Mouse (Mus musculus): ENCODE measurements around the gene Plscr3.

DNA sequence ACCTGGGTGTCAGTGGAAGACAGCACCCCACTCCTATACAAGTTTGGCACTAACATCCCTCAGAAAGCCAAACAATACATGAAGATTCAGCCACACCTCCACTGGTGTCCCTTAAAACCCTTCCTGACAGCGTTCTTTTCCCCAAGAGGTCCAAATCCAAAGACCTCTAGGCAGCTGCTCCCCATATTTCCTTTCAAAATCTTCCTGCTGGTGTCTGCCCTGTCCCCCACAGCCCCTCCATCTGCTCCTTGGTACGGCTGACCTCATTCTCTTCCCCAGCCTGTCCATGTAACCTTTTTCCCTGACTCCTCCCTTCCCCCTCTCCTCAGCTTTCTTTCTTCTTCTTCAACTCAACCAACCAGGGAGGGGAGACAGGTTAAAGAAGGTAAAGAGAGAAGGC, 22.7 kb upstream of the Plscr3 start:
- TF ChIP-seq GATA1 (IDR thresholded peaks at IDR 0.05; ENCODE audit: borderline replicate concordance, low read length), result no peak
- no peak for TF ChIP-seq FLI1 (IDR thresholded peaks at IDR 0.05; ENCODE audit: low read length)
